13 mouse cellular contexts compared by ENCODE assay signal in the genomic region with DNA sequence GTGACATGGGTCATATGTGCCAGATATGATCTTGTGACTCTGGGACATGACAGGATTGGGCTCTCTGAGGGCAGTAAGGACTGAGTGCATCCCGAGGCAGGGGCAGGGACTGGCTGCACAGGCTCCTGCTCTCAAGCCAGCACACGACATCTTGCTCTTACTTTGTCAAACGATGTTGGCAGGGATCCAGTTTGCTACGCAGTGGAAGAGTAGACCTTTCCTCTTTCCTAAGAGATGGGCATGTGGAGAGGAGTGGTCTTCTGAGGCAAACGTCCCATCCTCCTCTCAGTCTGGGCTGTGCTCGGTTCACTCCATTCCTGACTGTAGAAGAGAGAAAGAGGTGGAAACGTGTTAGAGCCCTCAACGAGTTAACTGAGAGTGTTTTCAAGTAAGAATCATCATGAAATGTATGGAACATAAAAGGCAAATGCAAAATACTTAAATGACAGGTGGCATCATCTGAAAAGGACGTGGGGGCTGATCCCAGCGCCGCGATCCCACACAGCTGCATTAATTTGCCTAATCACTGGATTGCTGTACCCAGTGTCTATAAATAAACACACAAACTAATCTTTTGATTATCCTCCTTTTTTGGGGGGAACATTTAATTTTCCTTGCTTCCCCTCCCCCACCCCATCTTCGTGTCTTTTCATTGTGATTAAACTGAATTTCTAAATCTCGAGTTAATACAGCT.
DNase-seq lines count a peak whose midpoint lies in the region; ATAC-seq and TF ChIP-seq lines count a peak whose summit lies in the region.
"Had no signal": no experiment of that assay in that cellular context is flagged by ENCODE, and none has a peak within 500 bp of the region (broad histone marks: within the 10 kb centered on the region; RNA-seq: fewer than 3 reads in every experiment).

No protein-coding gene starts in this region.

- no peak for ATAC-seq in heart, embryonic 11.5 days (replicated peaks; ENCODE audit: insufficient number of reproducible peaks, low FRiP score, low TSS enrichment)
- ATAC-seq in lung, postnatal 0 days: no peak
- 0 out of 2 replicates have a peak, but pooled peaks have one; percentile 21 for ATAC-seq in hindbrain, embryonic 12.5 days (ENCODE audit: low FRiP score)
- ATAC-seq in neural tube, embryonic 15.5 days (ENCODE audit: low FRiP score): 0 out of 2 replicates have a peak, but pooled peaks have one; percentile 14

- H3K4me3 ChIP-seq in heart, embryonic 11.5 days (ENCODE audit: low read depth, low read length): no peak overlapping the region
- H3K4me3 ChIP-seq in lung, postnatal 0 days (ENCODE audit: low read depth, low read length): no peak overlapping the region
- no peak overlapping the region for H3K4me3 ChIP-seq in hindbrain, embryonic 12.5 days
- no peak overlapping the region for H3K4me3 ChIP-seq in neural tube, embryonic 15.5 days (replicated peaks)
- H3K4me3 ChIP-seq: limb, embryonic 15.5 days; neural tube, embryonic 12.5 days had no signal

- H3K9ac ChIP-seq in heart, embryonic 11.5 days (ENCODE audit: low read depth, low read length): no peak overlapping the region
- no peak overlapping the region for H3K9ac ChIP-seq in lung, postnatal 0 days (replicated peaks; ENCODE audit: low read depth)
- 0 out of 2 replicates have a peak overlapping the region, but pooled peaks have one; percentile 3 for H3K9ac ChIP-seq in hindbrain, embryonic 12.5 days
- no peak overlapping the region for H3K9ac ChIP-seq in neural tube, embryonic 15.5 days (replicated peaks)
- H3K9ac ChIP-seq: limb, embryonic 15.5 days; neural tube, embryonic 12.5 days had no signal

- H3K9me3 ChIP-seq in heart, embryonic 11.5 days (replicated peaks; ENCODE audit: control insufficient read depth, low read length): no peaks in the 10 kb centered on the region
- no peaks in the 10 kb centered on the region for H3K9me3 ChIP-seq in lung, postnatal 0 days (ENCODE audit: low read length)
- H3K9me3 ChIP-seq in hindbrain, embryonic 12.5 days (replicated peaks): no peaks in the 10 kb centered on the region
- no peaks in the 10 kb centered on the region for H3K9me3 ChIP-seq in neural tube, embryonic 15.5 days (replicated peaks)
- H3K9me3 ChIP-seq: limb, embryonic 15.5 days; neural tube, embryonic 12.5 days had no signal

- WGBS in heart, embryonic 11.5 days (ENCODE audit: insufficient replicate concordance): 57% methylated on average over 14 of the region's 14 CpGs
- 49% methylated on average over 14 of the region's 14 CpGs for WGBS in lung, postnatal 0 days
- 69% methylated on average over 14 of the region's 14 CpGs for WGBS in hindbrain, embryonic 12.5 days
- whole genome bisulfite sequencing in neural tube, embryonic 15.5 days: 50% methylated on average over 14 of the region's 14 CpGs

- peaks cover 42% of the 10 kb centered on the region for H3K4me1 ChIP-seq in heart, embryonic 11.5 days (ENCODE audit: control insufficient read depth, insufficient read depth, low read length)
- peaks cover 24% of the 10 kb centered on the region; the same call in 1 of the 2 replicates for H3K4me1 ChIP-seq in lung, postnatal 0 days (ENCODE audit: insufficient read depth, low read depth, low read length)
- peaks cover 39% of the 10 kb centered on the region for H3K4me1 ChIP-seq in hindbrain, embryonic 12.5 days
- H3K4me1 ChIP-seq in neural tube, embryonic 15.5 days: peaks cover 40% of the 10 kb centered on the region

- no peaks in the 10 kb centered on the region for H3K27me3 ChIP-seq in heart, embryonic 11.5 days (ENCODE audit: control insufficient read depth, insufficient read depth, low read length)
- H3K27me3 ChIP-seq in lung, postnatal 0 days (replicated peaks; ENCODE audit: insufficient read depth, low read length): no peaks in the 10 kb centered on the region
- H3K27me3 ChIP-seq in hindbrain, embryonic 12.5 days: no peaks in the 10 kb centered on the region
- H3K27me3 ChIP-seq in neural tube, embryonic 15.5 days (replicated peaks): no peaks in the 10 kb centered on the region
- H3K27me3 ChIP-seq: limb, embryonic 15.5 days; neural tube, embryonic 12.5 days had no signal

- no peaks in the 10 kb centered on the region for H3K36me3 ChIP-seq in heart, embryonic 11.5 days (ENCODE audit: control insufficient read depth, insufficient read depth, low read length)
- H3K36me3 ChIP-seq in lung, postnatal 0 days (ENCODE audit: insufficient read depth, low read length): no peaks in the 10 kb centered on the region
- no peaks in the 10 kb centered on the region for H3K36me3 ChIP-seq in hindbrain, embryonic 12.5 days
- no peaks in the 10 kb centered on the region for H3K36me3 ChIP-seq in neural tube, embryonic 15.5 days
- H3K36me3 ChIP-seq: limb, embryonic 15.5 days had no signal

- DNase-seq in heart, adult 18-20 months: no peak
- peak; percentile 39 for DNase-seq in lung, postnatal 0 days (ENCODE audit: low spot score)
- DNase-seq in lung, postnatal 36 days: no peak
- DNase-seq in gastrocnemius, postnatal 4 days (ENCODE audit: low spot score in 2 of 2): no peak
- DNase-seq in urinary bladder, postnatal 36 days (ENCODE audit: low spot score in 2 of 2): no peak
- DNase-seq: right cerebral cortex, postnatal 14 days had no signal

- no peak for TF ChIP-seq EP300 in lung, postnatal 0 days (IDR thresholded peaks at IDR 0.05)

- no peak for TF ChIP-seq CTCF in lung, postnatal 0 days (IDR thresholded peaks at IDR 0.05)

- H3K4me2 ChIP-seq in heart, embryonic 11.5 days: no peak overlapping the region
- no peak overlapping the region for H3K4me2 ChIP-seq in lung, postnatal 0 days (replicated peaks; ENCODE audit: low read depth, low read length)
- H3K4me2 ChIP-seq in hindbrain, embryonic 12.5 days (replicated peaks): no peak overlapping the region
- no peak overlapping the region for H3K4me2 ChIP-seq in neural tube, embryonic 15.5 days
- H3K4me2 ChIP-seq: limb, embryonic 15.5 days; neural tube, embryonic 12.5 days had no signal

- H3K27ac ChIP-seq in heart, embryonic 11.5 days (ENCODE audit: low read depth, low read length): peak overlapping the region; percentile 1; the same call in 1 of the 2 replicates
- peak overlapping the region; percentile 71; the same call in 1 of the 2 replicates for H3K27ac ChIP-seq in lung, postnatal 0 days (ENCODE audit: low read length)
- no peak overlapping the region for H3K27ac ChIP-seq in hindbrain, embryonic 12.5 days
- no peak overlapping the region for H3K27ac ChIP-seq in neural tube, embryonic 15.5 days (replicated peaks)
- H3K27ac ChIP-seq: kidney, postnatal 0 days; limb, embryonic 15.5 days; macrophage; neural tube, embryonic 12.5 days had no signal

Comparison
In these comparisons a context has a peak if more than half of its experiments do, and no peak if none do; other contexts are left out.
1. ATAC-seq: peak in hindbrain, embryonic 12.5 days (single experiment) and neural tube, embryonic 15.5 days (single experiment); none in heart, embryonic 11.5 days (single experiment) and lung, postnatal 0 days (single experiment).
2. H3K27ac ChIP-seq: peak in heart, embryonic 11.5 days (single experiment) and lung, postnatal 0 days (single experiment); none in hindbrain, embryonic 12.5 days (single experiment) and neural tube, embryonic 15.5 days (single experiment).